Mouse (Mus musculus) E14TG2a.4 (cell line): ENCODE measurements around the gene Rab3gap2.

Experiments used
- CTCF ChIP-seq: conservative IDR thresholded peaks from 2 replicates; pipeline ENCODE4 v1.5.1; 2014; ENCODE audit warnings: low read length
- NANOG ChIP-seq: IDR thresholded peaks from 2 replicates; pipeline ENCODE4 v1.6.1; 2014; ENCODE audit warnings: borderline replicate concordance, low read length, mixed read lengths
- POU5F1 ChIP-seq: IDR thresholded peaks from 2 replicates; pipeline ENCODE4 v1.6.1; 2014; ENCODE audit warnings: low read length, borderline replicate concordance

- TF ChIP-seq CTCF (no peak), POU5F1 (no peak), NANOG (no peak)
Observed at GRCm38 (mm10) chr1:185270403-185271097, 66.6 kb downstream of the Rab3gap2 start.
